Mouse (Mus musculus) forelimb bud, embryonic 11.5 days (tissue): ENCODE data around the gene Edn2.
A peak's percentile ranks its signal among the peaks of the same experiment; 100 is the strongest.

Experiments
- DNase-seq: peaks from one replicate; pipeline ENCODE4 v3.0.0-alpha.2; 2012; ENCODE audit warnings: low read depth, low spot score

The Edn2 gene

GRCm38 (mm10) chr4:120204357-120204942 lies 43.4 kb downstream of the Edn2 start:
- DNase-seq = no peak

- DNase-seq = no peak
Measured at GRCm38 (mm10) chr4:120206471-120206891, 45.5 kb downstream of the Edn2 start.

GRCm38 (mm10) chr4:120212080-120212479 lies 51.1 kb downstream of the Edn2 start:
- no peak for DNase-seq

GRCm38 (mm10) chr4:120212812-120213211 lies 51.8 kb downstream of the Edn2 start:
- DNase-seq = no peak

- DNase-seq = peak; percentile 54
Measured at GRCm38 (mm10) chr4:120215915-120216591, 55.0 kb downstream of the Edn2 start.

- DNase-seq = no peak
Measured at GRCm38 (mm10) chr4:120216883-120217282, 55.9 kb downstream of the Edn2 start.
